Mouse (Mus musculus) right cerebral cortex, postnatal 36 days (tissue): ENCODE results near the gene Naa20.

Source experiments
- DNase-seq, 2 experiments: peaks; one replicate each; pipeline ENCODE4 v3.0.0; 2022; ENCODE audit warnings: low spot score in 2 of 2, mixed read lengths in 1 of 2

Gene Naa20

GRCm38 (mm10) chr2:145901861-145902260 is at the start of gene Naa20:
Gene Naa20 (plus strand): TSS chr2:145902099.
- DNase-seq, result no peak

GRCm38 (mm10) chr2:145855831-145856230 is 46.1 kb upstream of the Naa20 start:
- no peak for DNase-seq

- DNase-seq, result no peak
Measured at GRCm38 (mm10) chr2:145857864-145858263, 44.0 kb upstream of the Naa20 start.

- no peak for DNase-seq
Measured at GRCm38 (mm10) chr2:145859442-145859931, 42.4 kb upstream of the Naa20 start.

GRCm38 (mm10) chr2:145859932-145860801 is 41.7 kb upstream of the Naa20 start:
- peak; percentile 88 for DNase-seq

GRCm38 (mm10) chr2:145861193-145862123 is 40.4 kb upstream of the Naa20 start:
- no peak for DNase-seq

- DNase-seq, result no peak
Measured at GRCm38 (mm10) chr2:145862206-145862817, 39.6 kb upstream of the Naa20 start.

- no peak for DNase-seq
Measured at GRCm38 (mm10) chr2:145865344-145865743, 36.6 kb upstream of the Naa20 start.

- DNase-seq, result no peak
Measured at GRCm38 (mm10) chr2:145866238-145866637, 35.7 kb upstream of the Naa20 start.

- no peak for DNase-seq
Measured at GRCm38 (mm10) chr2:145866695-145867449, 35.0 kb upstream of the Naa20 start.

GRCm38 (mm10) chr2:145871308-145871707 is 30.6 kb upstream of the Naa20 start:
- DNase-seq, result no peak

- no peak for DNase-seq
Measured at GRCm38 (mm10) chr2:145872099-145872498, 29.8 kb upstream of the Naa20 start.

GRCm38 (mm10) chr2:145873953-145874352 is 27.9 kb upstream of the Naa20 start:
- DNase-seq, result no peak

- DNase-seq, result no peak
Measured at GRCm38 (mm10) chr2:145874879-145875482, 26.9 kb upstream of the Naa20 start.

- DNase-seq, result no peak
Measured at GRCm38 (mm10) chr2:145877191-145877590, 24.7 kb upstream of the Naa20 start.

- no peak for DNase-seq
Measured at GRCm38 (mm10) chr2:145880887-145881747, 20.8 kb upstream of the Naa20 start.

GRCm38 (mm10) chr2:145881932-145882331 is 20.0 kb upstream of the Naa20 start:
- DNase-seq, result no peak

GRCm38 (mm10) chr2:145882398-145882797 is 19.5 kb upstream of the Naa20 start:
- no peak for DNase-seq

- no peak for DNase-seq
Measured at GRCm38 (mm10) chr2:145884036-145884912, 17.6 kb upstream of the Naa20 start.
